Mouse (Mus musculus): ENCODE results near the gene Uckl1.

Uckl1 gene

DNA sequence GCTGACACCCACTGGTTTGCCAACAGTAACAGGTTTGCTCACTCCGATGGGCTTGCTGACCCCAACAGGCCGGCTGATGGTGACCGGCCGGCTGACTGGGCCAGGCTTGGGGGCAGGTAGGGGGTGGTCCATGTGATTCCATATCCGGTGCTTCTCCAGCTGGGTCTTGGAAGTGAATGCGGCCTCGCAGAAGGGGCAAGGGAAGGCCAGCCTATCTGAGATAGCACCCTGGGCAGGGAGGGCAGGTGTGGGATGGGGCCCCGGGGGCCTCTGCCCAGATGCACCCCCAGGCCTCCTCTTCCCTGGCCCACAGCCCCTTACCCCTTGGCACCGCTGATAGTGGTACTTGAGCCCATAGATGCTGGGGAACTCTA lies 5.0 kb upstream of the Uckl1 start:
- DNase-seq (ENCODE audit: low read depth, low spot score): no peak

DNA sequence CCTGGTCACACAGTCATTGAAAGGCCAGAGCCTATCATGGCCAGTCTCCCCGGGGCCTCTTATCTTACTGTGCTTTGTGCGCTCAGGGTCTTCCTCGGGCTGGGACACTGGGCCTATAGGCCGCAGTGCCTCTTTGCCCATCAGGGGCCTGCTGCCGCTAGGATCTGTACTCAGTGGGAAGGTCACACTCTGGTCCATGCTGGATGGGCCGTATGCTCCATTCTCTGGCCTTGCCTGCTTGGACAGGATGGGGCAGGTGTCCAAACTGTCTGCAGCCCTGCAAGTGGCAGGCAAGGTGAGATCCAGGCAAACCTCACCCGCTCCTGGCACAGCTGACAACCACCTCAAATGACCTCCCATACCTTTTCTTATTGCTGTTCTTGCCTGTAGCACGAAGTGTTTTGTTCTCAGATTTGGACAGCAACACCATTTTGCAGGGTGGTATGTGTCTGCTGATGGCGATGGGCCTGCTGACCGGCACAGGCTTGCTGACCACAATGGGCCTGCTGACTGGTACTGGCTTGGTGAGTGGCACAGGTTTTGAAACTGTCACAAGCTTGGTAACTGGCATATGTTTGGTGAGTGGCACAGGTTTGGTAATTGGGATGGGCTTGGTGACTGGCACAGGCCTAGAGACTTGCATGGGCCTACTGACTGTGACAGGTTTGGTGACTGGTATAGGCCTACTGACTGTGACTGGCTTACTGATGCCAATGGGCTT lies 4.5 kb upstream of the Uckl1 start:
- no peak for DNase-seq (ENCODE audit: low read depth, low spot score)

DNA sequence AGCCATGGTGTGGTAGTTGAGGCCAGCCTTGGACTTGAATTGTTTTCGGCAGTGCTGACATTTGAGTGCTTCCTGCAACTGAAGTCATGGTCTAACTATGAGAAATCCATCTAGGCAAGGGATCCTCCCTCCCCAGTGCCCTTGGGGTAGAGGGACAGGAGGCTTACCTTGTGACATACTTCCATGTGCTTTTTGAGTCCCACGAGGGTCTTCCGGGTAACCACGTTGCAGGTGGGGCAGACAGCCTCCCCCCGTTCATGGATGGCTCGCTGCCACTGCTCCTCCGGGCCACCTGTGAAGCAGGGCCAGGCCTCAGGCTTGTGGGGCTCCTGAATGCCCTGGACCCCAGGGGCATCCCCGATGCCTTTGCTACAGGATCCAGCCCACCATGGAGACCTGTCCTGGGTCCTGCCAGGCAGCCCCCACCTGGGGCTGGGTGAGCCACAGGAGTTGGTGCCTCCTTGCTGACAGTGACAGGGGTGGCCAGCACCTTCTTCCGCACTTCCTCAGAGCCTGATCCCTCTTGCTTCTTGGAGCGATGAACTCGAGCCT lies 3.6 kb upstream of the Uckl1 start:
- DNase-seq (ENCODE audit: low read depth, low spot score): no peak

DNA sequence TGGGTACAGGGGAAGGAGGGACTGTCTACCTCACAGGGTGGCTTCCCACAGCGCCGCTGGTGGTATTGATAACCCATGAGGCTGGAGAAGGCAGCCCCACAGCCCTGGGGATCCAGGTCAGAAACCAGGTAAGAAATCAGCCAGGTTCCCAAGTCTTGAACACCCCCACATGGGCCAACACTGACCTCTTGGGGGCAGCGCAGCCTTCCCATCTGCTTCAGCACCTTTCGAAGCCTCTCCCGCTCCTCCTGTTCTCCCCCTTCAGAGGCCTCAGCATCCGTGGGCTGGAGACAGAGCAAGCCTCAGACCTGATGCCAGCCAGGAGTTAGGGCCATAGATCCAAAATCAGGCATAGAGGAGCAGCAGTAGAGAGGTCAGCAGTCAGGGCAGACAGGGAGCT lies 3.1 kb upstream of the Uckl1 start:
- DNase-seq (ENCODE audit: low read depth, low spot score): no peak

DNA sequence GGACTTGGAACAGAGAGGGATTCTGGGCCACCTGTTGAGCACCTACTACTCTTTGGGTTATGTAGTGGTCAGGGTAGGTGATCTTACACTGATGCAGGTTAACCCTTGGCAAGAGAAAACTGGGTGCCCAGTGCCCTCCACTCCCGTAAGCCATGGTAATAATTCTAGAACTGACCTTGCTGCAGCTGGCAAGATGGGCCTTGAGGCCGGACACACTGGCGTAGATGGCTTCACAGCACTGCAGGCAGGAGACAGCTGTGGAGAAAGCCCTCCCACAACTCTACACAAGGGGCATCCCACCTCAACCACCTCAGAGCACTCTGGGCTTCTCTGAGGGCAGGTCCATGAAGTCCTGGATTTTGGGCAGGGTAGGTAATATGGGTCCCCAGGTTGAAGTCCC lies 1.4 kb upstream of the Uckl1 start:
- no peak for DNase-seq (ENCODE audit: low read depth, low spot score)

DNA sequence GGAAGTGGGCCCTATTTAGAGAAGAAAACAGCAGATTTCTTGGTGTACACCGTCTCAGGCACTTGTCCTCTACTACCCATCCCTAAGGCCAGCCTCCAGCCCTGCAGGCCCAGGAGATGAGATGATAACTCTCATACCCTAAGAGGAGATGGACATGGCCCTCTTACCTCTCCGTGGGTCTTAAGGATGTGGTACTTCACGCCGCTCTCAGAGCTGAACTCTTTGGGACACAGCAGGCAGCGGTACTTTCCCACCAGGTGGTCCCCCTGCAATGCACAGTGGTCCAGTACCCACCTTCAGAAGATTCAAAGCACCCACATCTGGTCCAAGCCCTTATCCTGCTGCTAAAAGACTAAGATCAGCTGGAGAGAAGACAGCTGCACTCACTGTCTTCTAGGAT lies 814 bp upstream of the Uckl1 start:
- DNase-seq (ENCODE audit: low read depth, low spot score): no peak

DNA sequence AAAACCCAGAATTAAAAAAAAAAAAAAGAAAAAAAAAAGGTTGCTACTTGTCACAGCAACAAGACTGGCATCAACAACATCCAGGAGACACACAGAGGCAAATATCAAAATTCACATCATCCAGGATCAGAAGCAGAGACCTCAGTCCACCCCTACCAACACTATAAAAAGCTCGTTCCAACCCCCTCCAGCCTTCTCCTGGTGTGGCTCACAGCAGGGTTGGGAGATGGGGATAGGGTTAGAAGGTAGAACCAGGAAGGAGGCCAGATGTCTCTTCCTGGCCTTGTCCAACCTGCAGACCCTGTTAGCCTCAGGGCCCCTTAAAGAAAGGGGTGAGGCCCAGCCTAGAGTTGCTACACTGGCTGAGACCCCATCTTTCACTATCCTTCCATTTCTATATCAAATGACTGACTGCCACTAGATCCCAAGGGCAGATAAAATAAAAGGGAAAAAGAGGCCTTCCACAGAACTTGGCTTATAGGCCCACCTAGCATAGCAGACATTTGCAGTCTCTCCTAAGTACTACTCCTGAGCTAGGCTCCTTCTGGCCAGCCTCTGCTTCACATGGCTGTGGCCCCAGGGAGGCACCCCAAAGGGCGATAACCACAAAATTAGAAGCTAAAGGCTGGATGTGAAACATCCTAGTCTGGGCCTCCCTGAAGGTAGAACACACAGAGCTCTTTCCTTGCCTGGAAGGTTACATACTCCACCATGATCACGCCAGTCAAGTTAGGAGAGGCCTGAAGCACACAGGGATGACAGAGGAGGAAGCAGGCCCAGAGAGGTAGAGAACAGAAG lies 1.0 kb downstream of the Uckl1 start:
- no peak for DNase-seq (ENCODE audit: low read depth, low spot score)

DNA sequence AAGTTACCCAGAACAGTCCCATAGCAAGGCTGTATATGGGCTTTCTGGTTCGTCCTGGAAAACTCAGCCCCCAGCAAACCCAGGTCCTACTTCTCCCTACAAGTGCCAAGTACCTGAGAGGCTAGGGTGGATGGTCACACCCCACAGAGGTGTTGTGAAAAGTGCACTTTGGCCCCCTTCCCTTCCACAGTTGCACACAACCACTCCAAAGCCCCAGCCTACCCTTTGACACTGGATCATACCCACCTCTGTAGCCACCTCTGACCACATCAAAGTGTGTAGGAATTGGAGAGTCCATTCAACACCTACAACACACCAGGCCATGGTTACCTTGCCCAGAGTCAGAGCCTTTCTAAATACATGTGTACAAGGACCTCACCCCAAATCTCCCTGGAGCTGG lies 1.8 kb downstream of the Uckl1 start:
- no peak for DNase-seq (ENCODE audit: low read depth, low spot score)

DNA sequence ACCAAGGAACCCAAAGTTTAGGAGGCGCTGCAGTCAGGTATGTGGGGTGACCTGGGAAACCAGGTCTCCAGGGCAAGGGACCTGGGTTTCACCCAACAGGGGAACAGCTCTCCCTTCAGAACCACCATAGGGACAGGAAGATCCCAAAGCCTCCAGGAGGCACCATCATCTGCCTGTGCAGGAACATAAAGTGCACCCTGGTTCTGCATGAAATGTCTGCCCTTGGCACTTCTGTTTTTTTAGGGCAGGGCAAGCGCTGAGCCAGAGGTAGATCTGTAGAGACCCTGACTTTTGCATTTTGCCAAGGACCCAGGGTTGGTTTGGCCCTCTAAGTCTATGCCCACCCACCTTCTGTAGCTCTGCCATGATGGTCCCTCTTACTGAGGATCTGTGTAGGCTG lies 2.3 kb downstream of the Uckl1 start:
- no peak for DNase-seq (ENCODE audit: low read depth, low spot score)

DNA sequence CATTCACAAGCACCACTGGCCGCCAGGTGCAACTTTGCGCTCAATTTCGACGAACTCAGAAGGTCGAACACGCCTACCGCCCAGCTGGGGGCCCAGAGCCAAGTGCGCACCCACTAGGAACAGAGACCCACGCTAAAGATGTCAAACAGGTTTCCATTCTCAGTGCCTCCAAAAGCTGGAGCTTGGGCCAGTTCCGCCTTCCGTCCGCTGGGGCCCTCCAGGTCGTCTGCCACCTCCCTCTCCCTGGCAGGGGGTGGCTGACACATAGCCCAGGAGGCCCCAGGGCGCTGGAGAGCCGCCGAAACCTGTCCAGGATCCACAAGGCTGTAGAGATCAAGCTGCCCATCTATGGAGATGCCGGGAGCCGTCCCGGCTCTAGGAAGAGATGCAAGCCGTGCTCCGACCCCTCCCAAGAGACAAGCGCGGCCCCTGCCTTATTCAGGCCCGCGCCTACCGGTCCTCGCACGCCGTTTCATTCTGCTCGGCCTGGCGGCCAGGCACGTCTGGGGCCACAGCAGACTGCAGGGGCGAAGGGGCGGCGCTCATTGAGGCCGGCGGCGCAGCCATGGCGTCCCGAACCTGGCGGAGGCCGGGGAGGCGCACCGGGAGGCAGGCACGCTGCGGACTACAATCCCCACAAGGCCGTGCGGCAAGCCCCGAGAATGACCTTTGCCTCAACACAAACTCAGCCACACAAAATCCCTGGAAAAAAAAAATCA lies 3.1 kb downstream of the Uckl1 start:
- DNase-seq (ENCODE audit: low read depth, low spot score): peak; percentile 62

DNA sequence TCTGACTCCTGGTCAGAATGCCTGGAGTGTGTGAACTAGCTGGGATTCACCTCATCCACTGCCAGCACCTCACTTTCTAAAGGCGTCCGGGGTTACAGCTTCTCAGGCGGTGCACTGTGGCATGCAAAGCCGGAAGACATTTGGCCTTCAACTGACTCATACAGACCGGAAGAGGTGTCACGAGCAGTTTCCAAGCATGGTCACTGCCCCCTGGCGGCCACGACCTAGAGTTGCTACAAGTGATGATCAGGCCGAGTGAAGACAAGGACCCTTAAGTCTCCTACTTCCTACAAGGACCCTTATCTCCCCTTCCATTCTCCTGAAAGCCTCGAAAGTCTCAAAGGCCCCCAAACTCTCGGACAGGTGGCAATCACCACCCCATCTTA lies 3.7 kb downstream of the Uckl1 start:
- peak; percentile 94 for DNase-seq (ENCODE audit: low read depth, low spot score)

DNA sequence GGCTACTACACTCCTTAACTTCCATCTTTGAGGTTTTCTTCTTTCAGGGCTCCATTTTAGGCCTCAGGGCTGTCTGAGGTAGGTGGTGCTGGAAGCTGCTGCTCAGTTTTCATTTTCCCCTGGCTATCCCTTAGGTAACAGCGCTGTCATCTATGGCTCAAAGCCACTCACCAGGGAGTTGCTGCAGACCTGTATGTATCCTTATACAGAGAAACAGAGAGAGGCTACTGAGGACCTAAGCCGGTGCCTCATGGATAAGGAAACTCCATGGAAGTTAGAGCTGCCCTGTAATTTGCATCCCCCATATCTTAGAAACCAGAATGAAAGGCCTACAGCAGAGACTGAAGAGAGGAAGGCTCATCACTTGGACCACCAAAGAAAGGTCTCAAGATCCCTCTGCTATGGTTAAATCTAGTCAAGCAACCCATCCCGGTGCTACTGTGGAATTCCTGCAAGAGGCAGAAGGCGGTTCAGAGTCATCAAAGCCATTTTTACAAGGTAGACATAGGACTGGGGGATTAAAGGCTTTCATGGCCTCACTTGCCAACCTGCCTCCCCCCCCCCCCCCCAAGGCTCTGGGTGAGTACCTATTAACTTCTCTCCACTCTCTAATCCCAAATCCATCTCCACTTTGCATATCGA lies 4.4 kb downstream of the Uckl1 start:
- no peak for DNase-seq (ENCODE audit: low read depth, low spot score)

DNA sequence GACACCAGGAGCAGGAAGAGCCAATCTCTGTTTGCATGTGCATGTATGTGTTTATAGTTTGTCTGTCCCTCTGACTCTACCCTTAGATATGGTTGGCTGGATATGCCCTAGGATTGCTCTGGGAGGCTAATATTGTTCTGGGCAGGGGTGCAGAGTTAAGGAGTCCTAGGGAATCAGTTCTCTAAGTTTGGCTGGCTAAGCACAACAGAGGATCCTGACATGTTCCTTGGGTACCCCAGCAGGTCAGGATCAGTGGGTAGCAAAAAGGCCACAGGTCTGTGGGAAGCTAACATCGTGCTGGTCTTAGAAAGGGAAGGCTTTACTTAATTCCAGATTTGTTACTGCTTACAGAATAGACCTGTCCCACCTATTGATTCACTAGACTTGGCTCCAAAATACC lies 5.0 kb downstream of the Uckl1 start:
- no peak for DNase-seq (ENCODE audit: low read depth, low spot score)

DNA sequence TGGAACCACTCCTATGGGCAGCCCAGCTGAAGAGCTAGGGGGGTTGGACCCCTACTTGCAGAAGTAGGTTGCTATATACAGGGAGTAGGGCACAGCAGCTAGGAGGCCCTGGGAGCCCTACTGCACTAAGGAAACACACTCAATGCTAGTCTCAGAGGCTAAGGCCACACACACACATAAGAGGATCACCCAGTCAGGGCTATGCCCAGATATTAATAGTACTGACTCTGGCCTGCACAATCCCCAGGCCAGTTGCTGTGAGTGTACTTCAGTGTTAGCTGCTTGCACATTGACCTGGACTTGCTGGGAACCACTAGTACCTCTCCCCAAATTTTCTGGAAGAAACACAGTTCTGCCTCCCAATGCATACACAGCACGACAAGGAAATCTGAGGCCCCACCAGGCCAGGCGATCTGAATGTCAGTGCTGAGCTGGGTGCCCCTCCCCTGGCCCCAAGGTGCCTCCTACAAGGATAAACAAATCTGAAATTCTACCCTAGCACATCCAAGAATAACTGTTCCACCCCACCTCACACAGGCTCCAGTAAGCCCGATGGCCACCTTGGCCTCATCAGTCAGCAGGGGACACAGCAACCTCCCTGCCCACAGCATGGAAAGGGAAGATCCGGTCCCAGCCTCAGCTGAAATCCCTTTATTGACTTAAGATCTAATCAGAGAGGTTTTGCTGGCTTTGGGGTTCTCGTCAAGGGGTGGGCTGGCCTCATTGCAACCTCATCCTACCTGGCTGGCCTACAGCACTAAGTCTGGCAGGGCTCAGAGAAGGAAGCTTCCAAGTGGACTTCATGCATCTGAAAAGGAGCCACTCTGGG lies 5.7 kb downstream of the Uckl1 start:
- DNase-seq (ENCODE audit: low read depth, low spot score): no peak

DNA sequence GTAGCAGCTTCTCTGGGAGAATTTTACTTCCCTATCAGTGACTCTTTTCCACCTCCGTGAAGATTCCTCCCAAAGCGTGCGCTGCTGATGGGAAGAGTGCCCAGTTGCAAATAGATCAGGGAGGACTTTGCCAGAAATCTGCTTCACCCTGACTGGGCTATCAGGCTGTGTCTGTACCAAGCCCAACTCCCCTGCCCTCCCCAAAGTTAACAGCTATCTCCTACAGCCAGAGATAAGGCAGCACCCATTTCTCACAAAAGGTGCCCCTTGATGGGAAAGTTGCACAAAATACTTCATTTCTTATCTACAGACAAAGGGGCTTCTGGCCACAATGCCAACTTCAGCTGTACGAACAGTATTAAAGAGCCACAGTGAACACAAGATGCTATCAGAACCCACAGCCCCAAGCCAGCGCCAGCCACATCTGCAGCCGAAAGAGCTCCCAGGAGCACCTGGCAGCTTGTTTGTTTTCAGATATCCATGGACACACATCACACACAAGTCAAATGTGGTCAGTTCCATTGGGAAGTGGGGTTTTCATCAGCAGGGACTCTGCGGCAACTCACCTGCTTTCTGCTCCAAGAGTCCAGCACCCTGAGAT lies 6.6 kb downstream of the Uckl1 start:
- DNase-seq (ENCODE audit: low read depth, low spot score): no peak

DNA sequence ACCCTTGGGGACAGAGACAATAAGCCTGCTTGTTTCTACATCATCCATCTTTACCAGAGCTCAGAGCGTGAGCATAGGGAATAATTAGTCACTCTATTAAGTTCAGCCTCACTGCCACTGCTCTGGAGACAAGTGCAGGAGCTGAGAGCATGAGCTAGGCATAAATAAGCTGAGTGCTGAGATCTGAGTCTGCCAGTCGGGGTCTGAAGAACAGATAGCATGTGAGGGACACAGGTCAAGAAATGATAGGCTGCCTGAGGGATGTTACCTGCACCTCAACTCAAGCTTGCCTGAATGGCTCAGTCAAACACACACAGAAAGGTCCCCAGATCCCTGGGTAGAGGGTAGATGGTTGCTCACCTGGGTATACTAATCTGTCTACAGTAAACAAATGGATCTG lies 7.6 kb downstream of the Uckl1 start:
- no peak for DNase-seq (ENCODE audit: low read depth, low spot score)

DNA sequence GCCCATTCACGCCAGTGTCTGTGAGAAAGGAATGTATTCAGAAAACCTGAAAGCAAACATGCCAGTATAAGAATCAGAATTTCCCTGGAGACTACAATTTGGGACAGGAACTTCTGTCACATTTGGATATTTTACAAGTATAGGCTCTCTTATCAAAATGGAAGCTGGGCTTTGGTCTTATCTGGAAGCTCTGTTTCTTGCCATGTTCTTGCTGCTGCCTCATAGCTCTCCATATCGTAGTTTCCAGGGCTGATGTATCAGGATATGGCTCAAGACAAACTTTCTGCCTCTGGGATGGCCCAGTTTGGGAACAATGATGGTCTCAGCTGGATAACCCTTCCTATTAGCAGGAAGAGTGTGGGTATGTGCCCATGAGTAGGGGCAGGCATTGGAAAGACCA lies 8.1 kb downstream of the Uckl1 start:
- DNase-seq (ENCODE audit: low read depth, low spot score): no peak

DNA sequence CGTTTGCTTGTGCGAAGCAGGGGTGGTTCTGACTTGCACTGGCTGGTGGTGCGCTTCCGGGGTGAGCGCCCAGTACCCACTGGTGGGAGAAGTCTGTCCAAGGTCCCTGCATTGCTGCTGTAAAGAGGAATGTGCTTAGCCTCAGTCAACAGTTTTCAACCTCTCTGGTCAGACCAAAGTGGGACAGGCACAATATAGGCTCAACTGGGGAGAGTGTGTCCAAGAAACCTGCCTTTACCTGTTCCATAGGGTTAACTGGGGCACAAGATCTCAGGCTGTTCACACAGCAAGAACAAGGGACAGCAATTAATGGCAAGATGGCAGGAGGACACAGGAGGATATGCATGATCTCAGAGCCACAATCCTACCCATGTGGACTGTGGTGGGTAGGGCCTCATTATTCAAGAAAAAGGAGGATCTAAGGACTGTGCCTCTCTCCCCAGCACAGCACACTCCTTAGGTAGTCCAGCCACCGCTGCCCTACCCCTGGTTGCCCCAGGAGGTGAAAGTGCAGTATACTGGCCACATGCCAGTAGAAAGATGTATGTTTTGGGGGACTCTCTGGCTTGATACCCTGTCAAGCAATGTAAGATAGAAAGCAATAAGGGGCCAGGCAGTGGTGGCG lies 9.7 kb downstream of the Uckl1 start:
- no peak for DNase-seq (ENCODE audit: low read depth, low spot score)

DNA sequence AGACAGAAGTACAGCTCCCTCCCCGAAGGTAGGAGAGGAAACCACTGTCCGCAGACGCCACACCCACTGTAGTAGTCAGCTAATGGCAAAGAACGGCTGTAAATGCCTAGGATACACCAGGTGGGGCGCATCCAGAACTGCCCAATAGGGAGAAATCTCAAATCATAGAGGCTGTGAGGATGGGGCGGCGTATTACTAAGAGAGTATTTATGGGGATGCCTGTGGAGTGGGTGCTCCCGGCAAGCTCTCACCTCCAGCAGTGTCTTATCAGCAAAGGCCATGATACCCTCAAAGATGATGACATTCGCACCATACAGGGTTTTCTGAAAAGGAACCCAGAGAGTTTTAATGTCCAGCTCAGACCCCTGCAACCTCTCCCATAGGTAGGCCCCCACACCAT lies 10.7 kb downstream of the Uckl1 start:
- no peak for DNase-seq (ENCODE audit: low read depth, low spot score)
